Mouse (Mus musculus): ENCODE data around the gene Trpv2. TPM values are rescaled to one million over a fixed set of nuclear protein-coding genes. Genes with fewer than 3 reads are reported as not detected.
"Not testable (repeated sequence)": the region's sequence is repeated elsewhere in the genome, so short reads cannot be mapped to it uniquely, and the experiment has no call there.

Gene Trpv2
- total and polyA plus RNA-seq, 2 experiments from 2014 or later = 2.6 to 7.7 TPM

DNA sequence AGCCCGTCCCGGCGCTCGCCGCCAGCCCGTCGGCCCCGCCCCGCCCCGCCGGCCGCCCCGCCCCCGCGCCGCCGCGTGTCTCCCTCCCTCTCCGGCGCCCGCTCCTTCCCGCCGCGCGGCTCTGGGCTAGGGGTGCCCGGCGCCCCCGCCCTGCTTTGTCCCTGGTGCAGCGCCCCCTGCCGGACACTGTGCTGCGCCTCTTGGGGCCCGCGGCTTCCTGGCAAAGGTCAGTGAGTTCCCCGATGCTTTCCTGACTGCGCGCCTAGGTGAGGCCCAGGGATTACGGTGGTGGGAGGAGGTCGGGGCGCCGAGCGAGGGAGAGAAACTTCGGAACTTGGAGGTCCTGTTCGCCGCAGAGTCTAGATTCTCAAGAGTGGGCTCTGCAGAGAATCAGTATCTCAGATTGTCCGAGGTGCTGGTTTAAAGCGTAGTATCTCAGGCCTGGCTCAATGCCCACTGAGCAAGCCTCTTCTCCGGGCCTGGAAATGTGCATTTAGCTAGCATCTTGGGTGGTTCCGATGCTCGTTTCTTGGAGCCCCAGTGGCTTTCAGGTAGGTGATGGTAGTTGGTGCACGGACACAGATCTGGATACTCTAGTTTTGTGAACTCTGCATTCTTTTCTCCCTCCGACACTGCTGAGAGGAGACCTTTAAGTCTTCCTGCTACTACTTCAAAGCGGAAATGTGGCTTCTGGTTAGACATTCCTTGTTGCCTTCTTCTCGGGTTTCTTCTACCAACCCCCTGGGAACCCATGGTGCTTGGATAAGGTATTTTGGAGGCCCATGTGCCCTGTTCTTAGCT, 74.5 kb downstream of the Trpv2 start, which contains the start of gene Mmgt2:
Mmgt2 (plus strand) TSS at position 74 of the 801 bp plus-strand sequence.
- H3K9ac ChIP-seq (replicated peaks; ENCODE audit: low read depth, low read length) = peak within 1 kb of the TSS; percentile 74
- peak within 1 kb of the TSS; percentile 96 for H3K4me2 ChIP-seq (ENCODE audit: low read depth, low read length)
- TF ChIP-seq CTCF (IDR thresholded peaks at IDR 0.05; ENCODE audit: low read depth) = peak; percentile 92
- TF ChIP-seq EP300 (IDR thresholded peaks at IDR 0.05; ENCODE audit: low read depth) = no peak
- peaks cover 37% of the 10 kb centered on the region for H3K4me1 ChIP-seq (ENCODE audit: control insufficient read depth, insufficient read depth)
- H3K27ac ChIP-seq (ENCODE audit: low read depth) = peak within 1 kb of the TSS; percentile 95
- no peaks in the 10 kb centered on the region for H3K36me3 ChIP-seq (replicated peaks; ENCODE audit: control insufficient read depth, insufficient read depth, low read length)
- DNase-seq (ENCODE audit: low spot score) = peak; percentile 93
- no peaks in the 10 kb centered on the region for H3K27me3 ChIP-seq (ENCODE audit: control insufficient read depth, insufficient read depth, low read length)
- under 1% methylated on average over 39 of the region's 53 CpGs for WGBS
- H3K4me3 ChIP-seq (ENCODE audit: low read depth, low read length) = peak within 1 kb of the TSS; percentile 73
- no peaks in the 10 kb centered on the region for H3K9me3 ChIP-seq (replicated peaks; ENCODE audit: control insufficient read depth, low read length)
- ATAC-seq (ENCODE audit: insufficient read depth, low read depth) = peak; percentile 88

- DNase-seq (ENCODE audit: low spot score); ATAC-seq (ENCODE audit: insufficient read depth, low read depth); H3K4me3 ChIP-seq (ENCODE audit: low read depth, low read length); H3K27ac ChIP-seq (ENCODE audit: low read depth); H3K9me3 ChIP-seq (replicated peaks; ENCODE audit: control insufficient read depth, low read length); H3K9ac ChIP-seq (replicated peaks; ENCODE audit: low read depth, low read length); H3K27me3 ChIP-seq (ENCODE audit: control insufficient read depth, insufficient read depth, low read length); H3K36me3 ChIP-seq (replicated peaks; ENCODE audit: control insufficient read depth, insufficient read depth, low read length): not testable (repeated sequence)
- Histone ChIP-seq H3K4me1 (ENCODE audit: control insufficient read depth, insufficient read depth) (peaks cover 30% of the 10 kb centered on the region), H3K4me2 (ENCODE audit: low read depth, low read length) (peak overlapping the region; percentile 96)
- 70% methylated on average over 4 of the region's 4 CpGs for WGBS
Measured at GRCm38 (mm10) chr11:62649803-62650202, 75.5 kb downstream of the Trpv2 start.

Other genes starting within 250 kb of the Trpv2 start
- gene Pigl, start 116.0 kb upstream of the Trpv2 start, total RNA-seq (2014; rRNA removed; ENCODE audit: low replicate concordance) = 3.6 and 5.5 TPM in 2 replicates
- 3.9 and 4.3 TPM in 2 replicates for gene Pigl, start 116.0 kb upstream of the Trpv2 start, polyA plus RNA-seq (2015; fragmentation: Nextera tagmentation; extraction: Ambion mirVana)
- 54.6 and 129 TPM in 2 replicates for gene Ncor1, start 115.9 kb upstream of the Trpv2 start, total RNA-seq (2014; rRNA removed; ENCODE audit: low replicate concordance)
- gene Ncor1, start 115.9 kb upstream of the Trpv2 start, polyA plus RNA-seq (2015; fragmentation: Nextera tagmentation; extraction: Ambion mirVana) = 78.1 and 82.4 TPM in 2 replicates
- gene Cenpv, start 35.2 kb upstream of the Trpv2 start, total RNA-seq (2014; rRNA removed; ENCODE audit: low replicate concordance) = 19.1 and 111 TPM in 2 replicates
- 13.1 and 14.6 TPM in 2 replicates for gene Cenpv, start 35.2 kb upstream of the Trpv2 start, polyA plus RNA-seq (2015; fragmentation: Nextera tagmentation; extraction: Ambion mirVana)
- 704 and 828 TPM in 2 replicates for gene Ubb, start 23.3 kb upstream of the Trpv2 start, total RNA-seq (2014; rRNA removed; ENCODE audit: low replicate concordance)
- 1,871 and 2,053 TPM in 2 replicates for gene Ubb, start 23.3 kb upstream of the Trpv2 start, polyA plus RNA-seq (2015; fragmentation: Nextera tagmentation; extraction: Ambion mirVana)
- gene Lrrc75a, start 74.0 kb downstream of the Trpv2 start, total RNA-seq (2014; rRNA removed; ENCODE audit: low replicate concordance) = 33.6 and 33.9 TPM in 2 replicates
- gene Lrrc75a, start 74.0 kb downstream of the Trpv2 start, polyA plus RNA-seq (2015; fragmentation: Nextera tagmentation; extraction: Ambion mirVana) = 9.3 and 9.6 TPM in 2 replicates
- 11.1 and 36.0 TPM in 2 replicates for gene Mmgt2, start 74.2 kb downstream of the Trpv2 start, total RNA-seq (2014; rRNA removed; ENCODE audit: low replicate concordance)
- gene Mmgt2, start 74.2 kb downstream of the Trpv2 start, polyA plus RNA-seq (2015; fragmentation: Nextera tagmentation; extraction: Ambion mirVana) = 38.9 and 40.6 TPM in 2 replicates
- 1.9 and 3.2 TPM in 2 replicates for gene Zfp287, start 157.4 kb downstream of the Trpv2 start, total RNA-seq (2014; rRNA removed; ENCODE audit: low replicate concordance)
- 2.2 and 2.3 TPM in 2 replicates for gene Zfp287, start 157.4 kb downstream of the Trpv2 start, polyA plus RNA-seq (2015; fragmentation: Nextera tagmentation; extraction: Ambion mirVana)
- not detected in 2 replicates for gene Gm10428, start 178.6 kb downstream of the Trpv2 start, total RNA-seq (2014; rRNA removed; ENCODE audit: low replicate concordance)
- not detected in 2 replicates for gene Gm10428, start 178.6 kb downstream of the Trpv2 start, polyA plus RNA-seq (2015; fragmentation: Nextera tagmentation; extraction: Ambion mirVana)
- 2.0 and 3.5 TPM in 2 replicates for gene Zfp286, start 215.0 kb downstream of the Trpv2 start, total RNA-seq (2014; rRNA removed; ENCODE audit: low replicate concordance)
- gene Zfp286, start 215.0 kb downstream of the Trpv2 start, polyA plus RNA-seq (2015; fragmentation: Nextera tagmentation; extraction: Ambion mirVana) = 3.3 and 3.5 TPM in 2 replicates
- 2.9 and 4.5 TPM in 2 replicates for gene Trim16, start 245.7 kb downstream of the Trpv2 start, total RNA-seq (2014; rRNA removed; ENCODE audit: low replicate concordance)
- gene Trim16, start 245.7 kb downstream of the Trpv2 start, polyA plus RNA-seq (2015; fragmentation: Nextera tagmentation; extraction: Ambion mirVana) = 3.0 and 4.0 TPM in 2 replicates

Measured in heart, postnatal 0 days (tissue).